Mouse (Mus musculus) cerebellum, adult 8-10 months (tissue): ENCODE results near the gene Cenpl.
A peak's percentile ranks its signal among the peaks of the same experiment; 100 is the strongest.
"Not testable (repeated sequence)": the region's sequence is repeated elsewhere in the genome, so short reads cannot be mapped to it uniquely, and the experiment has no call there.

Source experiments
- DNase-seq: peaks from one replicate; pipeline ENCODE4 v3.0.0; 2022

Cenpl gene

DNA sequence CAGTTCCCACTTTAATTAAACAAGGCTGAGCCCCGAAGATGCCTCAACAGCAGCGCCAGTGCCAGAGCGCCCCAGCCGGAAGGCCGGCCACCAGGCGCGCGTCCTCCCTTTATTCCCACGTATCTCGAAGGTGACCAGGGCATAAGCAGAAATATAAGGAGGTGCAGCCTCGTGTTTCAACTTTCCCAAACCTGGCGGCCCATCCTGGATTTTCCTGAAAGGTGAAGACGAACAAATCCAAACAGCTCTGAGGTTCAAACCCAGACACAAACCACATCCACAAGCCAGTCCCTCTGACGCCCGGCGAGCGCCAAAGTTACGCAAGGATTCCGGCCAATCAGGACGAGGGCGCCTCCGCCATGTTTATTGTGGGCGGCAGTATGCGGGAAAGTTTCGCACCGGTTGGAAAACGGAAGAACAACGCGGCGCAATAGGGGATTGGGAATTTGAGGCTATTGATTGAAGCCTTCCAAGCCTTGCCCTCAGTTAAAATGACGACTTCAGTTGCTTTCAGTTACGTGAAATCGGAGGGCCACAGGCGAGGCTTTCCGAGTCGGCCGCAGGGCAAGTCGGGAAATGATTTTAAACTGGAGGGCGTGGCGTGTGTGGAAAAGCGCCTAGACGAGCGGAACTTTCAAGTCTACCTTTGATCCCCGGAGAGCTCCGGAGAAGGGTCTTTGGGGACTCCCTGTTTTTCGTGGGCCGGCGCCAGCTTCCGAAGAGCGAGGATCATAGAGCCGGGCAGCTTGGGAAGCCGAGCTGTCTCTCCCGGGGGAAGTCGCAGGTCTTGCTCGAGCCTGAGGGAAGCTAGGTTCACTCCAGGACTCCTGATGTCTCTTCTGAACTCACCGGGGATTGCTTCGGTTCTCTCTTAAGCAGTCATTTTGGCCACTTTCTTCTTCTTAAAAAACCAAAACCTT is at the start of gene Cenpl, which contains the start of gene Dars2:
Cenpl (plus strand) TSS at position 362 of the 920 bp plus-strand sequence.
Dars2 (minus strand) TSS at position 307 of the 920 bp plus-strand sequence.
- peak; percentile 96 for DNase-seq

DNA sequence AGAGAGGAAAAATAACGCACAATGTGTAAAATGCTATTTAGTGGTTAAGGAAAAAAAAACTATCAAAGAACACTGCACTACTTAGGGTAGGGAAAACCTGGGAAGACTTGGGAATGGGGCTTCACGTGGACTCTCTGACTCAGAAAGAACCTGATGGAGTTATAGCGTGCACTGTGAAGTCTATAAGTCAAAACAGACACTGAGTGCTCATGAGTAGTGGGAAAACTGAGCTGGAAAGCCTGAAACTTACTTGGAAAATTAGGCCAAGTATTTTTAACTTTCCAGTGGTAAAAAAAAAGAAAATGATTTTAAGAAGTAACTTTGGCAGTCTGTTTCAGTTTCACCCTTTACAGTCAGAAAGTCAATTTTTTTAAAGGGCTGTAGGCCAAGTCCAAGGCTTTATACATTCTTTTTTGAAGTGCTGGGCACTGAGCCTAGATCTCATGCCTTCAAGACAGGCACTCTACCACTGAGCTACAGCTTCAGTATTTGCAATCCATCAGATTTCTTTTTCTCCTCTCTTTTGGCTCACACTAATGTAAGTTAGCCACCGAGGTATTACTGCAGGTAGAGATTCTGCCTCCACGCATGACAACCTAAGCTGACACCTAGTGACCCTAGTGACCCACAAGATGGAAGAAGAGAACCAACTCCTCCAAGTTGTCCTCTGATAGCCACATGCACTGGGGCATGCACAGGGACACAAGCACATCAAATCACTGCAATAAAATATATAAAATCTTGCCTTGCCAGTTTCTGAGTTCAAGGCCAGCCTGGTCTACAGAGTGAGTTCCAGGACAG is 44.9 kb upstream of the Cenpl start:
- no peak for DNase-seq

DNA sequence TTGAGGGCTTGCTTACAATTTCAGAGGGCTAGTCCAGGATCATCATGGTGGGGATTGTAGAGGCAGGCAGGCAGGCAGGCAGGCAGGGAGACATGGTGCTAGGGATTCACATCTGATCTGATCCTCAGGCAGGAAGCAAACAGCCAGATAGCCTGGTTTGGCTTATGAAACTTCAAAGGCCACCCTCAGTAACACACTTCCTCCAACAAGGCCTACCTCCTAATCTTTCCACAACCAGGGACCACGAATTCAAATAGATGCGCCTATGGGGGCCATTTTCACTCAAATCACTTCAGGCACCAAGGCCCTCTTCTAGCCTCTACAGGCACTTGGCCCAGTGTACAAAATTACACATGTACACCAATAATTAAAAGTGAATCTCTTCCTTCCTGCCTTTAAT is 43.3 kb upstream of the Cenpl start:
- no peak for DNase-seq

DNA sequence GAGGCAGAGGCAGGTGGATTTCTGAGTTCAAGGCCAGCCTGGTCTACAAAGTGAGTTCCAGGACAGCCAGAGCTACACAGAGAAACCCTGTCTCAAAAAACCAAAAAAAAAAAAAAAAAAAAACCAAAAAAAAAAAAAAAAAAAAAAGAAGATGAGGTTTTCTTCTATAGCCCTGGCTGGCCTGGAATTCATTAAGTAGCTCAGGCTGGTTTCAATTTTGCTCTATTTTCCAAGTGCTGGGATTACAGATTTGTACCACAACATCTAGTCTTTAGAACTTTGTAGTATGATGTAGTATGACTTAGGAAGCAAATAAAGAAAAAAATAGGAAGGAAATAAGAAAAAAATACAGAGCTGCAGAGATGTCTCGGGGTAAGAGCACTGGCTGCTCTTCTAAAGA is 42.1 kb upstream of the Cenpl start:
- not testable (repeated sequence) for DNase-seq

DNA sequence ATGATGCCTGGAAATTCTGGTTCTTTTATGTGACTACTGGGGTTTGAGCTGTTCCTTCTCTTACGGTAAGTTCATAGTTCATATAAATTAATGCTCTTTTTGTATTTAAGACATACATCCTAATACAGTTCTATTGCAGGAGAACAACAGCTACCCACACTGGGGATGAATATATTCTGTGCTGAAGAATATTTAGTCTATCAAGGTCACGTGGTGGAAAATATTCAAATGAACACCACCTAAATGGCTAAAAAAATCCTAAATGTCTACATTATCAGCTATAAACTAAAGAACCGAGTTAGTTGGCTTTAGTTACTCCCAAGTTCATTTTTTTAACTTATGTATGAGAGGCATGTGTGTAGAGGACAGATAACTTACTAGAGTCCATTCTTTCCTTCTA is 40.5 kb upstream of the Cenpl start:
- no peak for DNase-seq

DNA sequence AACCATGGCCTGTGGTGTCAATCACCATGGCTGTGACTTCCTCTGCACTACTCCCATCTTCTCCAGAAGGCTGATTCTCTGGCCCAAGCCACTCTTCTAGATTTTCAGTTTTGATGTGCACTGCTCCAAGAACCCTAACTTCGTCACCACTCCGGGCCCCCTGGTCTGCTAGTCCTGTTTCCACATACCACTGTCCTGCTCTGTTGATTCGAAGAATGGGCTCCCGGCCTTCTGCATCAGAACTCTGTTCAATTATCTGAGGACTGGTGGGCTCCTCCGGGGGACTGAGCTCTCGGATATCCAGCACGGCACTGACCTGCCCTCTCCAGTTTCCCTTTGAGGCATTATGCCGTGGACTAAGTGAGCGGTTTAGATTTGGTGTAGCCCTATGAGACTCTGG is 38.6 kb upstream of the Cenpl start:
- DNase-seq, result no peak

DNA sequence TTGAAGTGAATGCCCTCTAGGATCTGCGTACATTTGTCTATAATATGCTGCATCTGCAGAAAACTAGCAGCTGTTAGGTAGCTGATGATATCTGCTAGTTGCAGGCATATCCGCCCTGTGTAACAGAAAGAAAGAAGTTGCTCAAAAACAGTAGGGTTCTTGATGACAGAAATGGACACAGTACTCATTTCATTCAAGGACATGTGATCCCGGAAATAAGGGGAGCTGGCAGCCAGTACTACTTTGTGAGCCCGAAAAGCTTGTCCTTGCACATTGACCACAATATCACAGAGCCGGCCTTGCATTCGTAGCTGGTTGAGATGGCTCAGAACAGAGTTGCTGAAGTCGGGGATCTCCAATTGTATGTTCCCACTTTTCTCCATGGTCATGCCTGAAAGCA is 38.2 kb upstream of the Cenpl start:
- DNase-seq, result no peak

DNA sequence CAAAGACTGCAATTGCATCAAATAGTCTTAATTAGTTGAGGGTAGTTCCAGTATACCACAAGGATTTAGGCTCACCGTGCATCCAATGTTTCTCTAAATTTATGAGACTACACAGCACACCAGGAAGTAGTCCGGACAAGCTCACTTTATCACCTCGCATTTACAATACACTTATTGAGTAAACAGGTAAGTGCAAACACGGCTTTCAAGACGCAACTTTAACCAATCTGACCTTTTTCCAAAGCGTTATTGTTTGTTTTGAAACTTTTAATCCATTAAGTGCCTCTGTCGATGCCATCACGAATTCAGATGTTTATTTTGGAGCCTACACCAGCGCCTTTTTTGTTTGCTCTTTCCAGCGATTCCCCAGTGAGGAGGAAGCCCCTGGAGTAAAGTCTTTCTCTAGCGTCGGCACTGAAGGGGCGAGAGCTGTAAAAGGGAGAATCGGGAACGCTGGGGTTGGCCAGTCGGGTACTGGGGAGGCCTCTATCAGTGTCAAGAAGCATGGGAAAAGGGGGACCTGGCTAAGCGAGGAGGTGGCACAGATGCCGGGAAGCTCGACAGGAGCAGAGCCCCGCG is 36.6 kb upstream of the Cenpl start:
- DNase-seq, result no peak

DNA sequence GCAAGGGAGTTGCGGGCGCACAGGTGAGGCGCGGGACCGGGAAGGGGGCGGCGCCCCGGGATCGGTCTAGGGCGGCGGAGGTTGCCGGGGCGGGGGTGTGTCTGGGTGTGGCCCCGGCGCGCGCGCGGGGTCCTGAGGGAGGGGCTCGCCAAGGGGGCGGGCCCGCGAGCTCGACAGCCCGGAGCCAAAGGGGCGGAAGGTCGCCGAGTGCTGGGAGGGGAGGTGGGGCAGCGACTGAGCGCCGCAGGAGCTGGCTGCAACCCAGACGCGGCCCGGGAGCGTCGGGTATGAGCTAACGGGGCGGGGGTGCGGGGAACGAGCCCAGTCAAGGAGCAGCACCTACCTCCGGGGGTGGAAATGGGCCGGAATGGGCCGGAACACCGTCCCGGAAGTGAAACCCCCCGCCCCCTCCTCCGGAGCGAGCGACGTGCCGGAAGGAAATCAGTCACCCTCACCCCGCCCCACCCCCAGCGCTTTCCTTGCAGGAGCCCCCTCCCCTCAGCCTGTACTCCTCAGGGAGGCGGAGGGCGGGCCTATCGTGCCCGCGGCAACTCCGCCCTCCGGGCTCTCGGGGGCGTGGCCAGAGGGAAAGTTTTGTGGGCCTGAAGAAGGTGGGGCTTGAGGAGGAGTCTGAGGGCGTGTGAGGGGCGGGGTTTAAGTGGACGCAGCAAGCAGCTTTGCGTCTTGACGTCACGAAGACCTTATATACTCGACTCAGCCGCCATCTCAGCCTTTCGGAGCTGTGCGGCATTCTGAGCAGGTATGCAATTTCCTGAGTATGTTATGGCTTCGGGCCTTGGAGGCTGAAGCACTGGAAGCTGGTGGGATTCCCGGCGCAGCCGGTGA is 35.9 kb upstream of the Cenpl start, which contains the start of gene Zbtb37:
Zbtb37 (minus strand) TSS at position 415 of the 846 bp plus-strand sequence.
- DNase-seq, result peak; percentile 98

DNA sequence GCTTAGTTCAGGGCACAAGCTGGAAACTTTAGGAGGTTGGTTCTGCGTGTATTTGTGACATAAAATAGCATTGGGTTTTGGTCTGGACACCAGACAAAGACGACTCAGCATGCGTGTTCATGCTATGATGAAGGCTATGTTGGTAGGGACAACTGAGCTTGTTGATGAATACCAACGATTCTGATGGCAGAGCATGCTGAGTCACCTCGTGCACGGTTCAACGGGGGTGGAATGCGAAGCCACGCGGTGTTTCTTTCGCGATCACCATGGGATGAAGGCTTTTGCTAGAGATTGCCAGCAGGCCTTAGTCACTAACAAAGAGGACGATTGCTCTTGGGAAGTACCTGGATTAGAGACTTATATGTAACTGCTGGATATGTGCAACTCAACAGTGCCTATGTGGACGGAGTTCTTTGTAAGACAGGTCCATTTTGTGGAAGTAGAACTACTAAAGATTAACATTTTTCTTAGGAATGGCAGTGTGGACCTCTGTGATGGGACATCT is 35.2 kb upstream of the Cenpl start:
- DNase-seq, result no peak

DNA sequence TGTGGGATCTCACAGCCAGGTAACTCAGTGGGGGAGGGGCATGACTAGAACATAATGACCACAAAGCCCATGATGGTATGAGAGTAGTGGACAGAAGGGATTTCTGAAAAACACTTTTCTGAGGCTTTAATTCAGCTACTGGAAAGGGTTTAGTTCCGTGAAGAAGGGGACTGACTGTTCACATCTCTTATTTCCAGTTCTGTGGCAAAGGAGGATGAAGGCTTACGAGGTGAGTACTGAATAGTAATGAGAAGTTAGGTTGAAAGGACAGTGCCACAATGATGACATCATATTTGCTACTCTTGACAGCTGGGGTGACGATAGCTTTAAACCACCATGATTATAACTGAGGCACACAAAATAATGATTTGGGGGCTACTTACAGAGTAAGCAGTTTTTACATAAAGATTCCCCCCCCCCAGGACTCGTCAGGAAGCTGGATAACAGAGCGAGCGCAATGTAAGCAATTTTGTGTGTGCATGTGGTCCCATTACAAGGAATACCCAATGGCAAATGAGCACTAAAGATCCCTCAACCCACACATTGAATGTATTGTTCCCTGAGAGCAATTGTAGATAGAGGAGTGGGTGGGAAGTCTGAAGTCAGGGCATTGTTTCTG is 34.6 kb upstream of the Cenpl start:
- peak; percentile 42 for DNase-seq

DNA sequence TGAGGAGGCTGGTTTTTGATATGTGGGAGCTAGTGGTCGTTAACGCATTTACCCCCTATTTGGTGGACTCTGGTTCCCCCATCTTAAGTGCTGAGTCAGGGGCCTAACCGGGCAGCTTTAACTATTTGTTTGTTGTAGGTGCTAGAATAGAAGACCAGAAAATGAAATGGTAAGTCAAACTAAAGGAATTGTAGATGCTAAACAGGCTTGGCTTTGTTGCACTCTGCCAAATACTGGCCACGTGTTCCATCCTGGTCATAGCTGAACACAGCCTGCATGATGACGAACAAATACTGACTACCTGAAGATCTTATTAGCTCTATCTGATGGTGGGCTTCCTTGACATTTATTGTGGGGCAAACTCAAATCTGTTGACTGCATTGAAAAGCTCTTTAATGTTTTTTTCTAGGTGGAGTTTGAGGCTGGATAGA is 34.1 kb upstream of the Cenpl start:
- no peak for DNase-seq

DNA sequence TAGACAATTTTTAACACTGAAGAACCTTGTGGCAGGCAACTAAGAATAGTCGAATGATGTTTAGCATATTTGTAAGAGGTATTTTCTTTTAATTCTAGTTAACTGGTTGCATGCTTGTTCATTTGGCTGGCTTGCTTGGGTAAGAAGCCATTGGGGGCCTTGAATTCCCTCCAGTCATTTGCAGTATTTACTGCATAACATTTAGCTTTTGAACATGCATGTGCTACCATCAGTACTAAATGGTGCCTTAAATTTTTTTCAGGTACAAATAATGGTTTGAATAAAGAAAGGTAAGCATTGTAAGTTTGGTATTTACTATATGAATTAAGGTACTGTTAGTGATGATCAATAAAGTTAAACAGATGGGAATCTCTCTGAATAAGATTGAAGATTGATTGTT is 33.5 kb upstream of the Cenpl start:
- DNase-seq, result no peak

DNA sequence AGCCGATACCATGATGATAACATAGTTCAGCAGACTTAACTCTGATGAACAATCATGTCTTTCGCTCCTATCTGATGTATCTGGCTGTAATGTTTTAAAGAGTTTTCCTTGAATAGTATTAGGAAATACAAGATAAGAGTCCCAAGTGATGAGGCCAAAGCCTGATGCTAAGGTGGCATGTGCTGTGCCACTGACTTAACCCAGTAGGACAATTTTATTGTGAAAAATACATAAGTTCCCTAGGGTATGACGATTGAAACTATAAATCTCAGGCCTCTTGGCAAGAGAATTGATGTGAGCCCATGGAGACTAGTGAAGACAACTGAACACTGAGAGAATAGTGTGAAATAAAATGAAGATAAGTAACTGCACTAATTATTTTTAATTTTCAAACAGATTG is 32.9 kb upstream of the Cenpl start:
- no peak for DNase-seq

DNA sequence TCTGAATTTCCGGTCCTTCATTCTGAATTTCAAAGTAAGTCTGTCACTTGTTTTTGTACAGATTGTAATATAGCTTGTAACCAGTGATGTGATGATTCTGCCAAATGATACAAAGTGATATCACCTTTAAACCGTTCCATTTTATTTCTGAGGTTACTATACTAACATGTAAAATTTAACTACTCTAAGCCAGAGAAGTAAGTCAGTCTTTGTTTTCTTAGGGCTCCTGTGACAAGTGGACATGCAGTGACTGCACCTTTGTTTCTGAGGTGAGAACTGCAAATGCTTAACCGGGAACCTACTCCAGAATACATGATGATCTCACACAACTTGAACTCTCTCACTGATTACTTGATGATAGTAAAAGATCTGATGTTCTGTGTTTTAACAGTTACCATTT is 32.5 kb upstream of the Cenpl start:
- no peak for DNase-seq

DNA sequence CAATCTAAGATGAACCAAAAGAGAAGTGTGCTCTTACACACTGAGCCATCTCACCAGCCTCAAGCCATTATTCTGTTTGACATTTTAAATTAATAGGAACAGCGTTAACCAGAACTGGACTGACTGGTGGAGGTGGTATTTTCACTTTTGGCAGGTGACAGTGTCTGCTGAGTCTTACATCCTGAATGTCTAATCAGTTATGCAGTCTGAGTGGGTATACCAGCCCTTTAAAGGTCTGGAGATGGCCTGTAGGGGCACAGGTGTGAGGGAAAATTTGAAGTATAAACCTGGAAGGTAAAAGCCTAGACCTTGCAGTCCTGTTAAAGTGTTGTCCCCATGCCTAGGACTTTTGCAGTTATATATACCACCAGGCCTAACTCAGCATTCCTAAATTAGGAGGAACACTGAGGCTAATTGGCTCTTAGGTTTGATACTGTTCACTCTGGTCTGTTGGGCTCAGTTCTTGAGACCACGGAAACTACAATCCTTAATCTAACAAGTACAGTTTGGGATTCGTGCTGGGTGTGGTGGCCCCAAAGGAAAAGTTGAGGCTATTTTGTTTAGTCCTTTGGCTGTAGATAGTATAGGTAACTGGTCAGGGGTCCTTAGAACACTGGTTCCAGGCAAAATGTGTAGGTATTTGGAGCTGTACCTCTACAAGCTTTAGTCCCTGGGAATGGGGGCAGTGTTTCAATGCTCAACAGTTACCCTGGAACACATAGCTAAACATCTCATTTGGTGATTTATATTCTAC is 31.4 kb upstream of the Cenpl start:
- DNase-seq, result no peak

DNA sequence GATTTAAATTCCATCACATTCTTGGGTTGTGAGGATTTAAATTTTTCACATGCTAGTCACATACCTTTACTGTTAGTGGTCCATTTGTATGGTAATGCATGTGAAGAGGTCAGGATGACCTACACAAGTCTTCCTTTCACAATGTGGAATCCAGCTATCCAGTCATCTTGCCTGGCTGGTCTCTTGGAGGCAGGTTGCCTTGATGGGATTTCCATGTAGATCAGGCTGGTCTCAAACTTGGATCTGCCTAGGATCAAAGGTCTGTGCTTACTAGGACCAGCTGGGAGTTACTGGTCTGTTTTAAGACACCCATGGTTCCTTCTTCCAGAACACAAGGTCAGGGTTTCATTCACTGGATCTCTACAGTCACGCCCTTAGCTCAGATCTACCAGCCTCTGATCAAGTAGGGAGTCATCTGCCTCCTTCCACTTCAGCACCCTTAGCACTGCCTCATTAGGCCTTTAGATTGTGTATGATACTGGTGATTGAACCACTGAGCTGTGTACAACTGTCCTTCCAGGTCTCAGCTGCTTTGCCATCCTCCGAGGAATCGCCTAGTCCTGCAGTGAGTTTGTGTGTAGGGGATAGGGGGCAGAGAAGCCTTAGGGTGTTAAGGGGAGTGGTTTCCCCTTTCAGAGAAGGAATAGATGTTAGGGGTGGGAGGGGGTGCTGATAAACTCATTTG is 30.6 kb upstream of the Cenpl start:
- no peak for DNase-seq

DNA sequence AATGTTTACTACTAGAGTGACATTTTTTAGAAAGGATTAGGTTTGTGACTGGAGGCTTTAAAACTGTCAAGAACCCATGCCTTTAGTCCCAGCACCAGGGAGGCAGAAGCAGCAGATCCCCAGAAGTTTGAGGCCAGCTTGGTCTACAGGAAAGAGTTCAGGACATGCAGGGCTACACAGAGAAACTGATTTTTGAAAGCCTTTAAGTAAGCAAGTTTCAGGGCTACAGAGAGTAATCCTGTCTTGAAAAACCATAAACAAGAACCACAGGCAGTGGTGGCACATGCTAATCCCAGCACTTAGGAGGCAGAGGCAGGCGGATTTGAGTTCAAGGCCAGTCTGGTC is 30.1 kb upstream of the Cenpl start:
- DNase-seq, result no peak

DNA sequence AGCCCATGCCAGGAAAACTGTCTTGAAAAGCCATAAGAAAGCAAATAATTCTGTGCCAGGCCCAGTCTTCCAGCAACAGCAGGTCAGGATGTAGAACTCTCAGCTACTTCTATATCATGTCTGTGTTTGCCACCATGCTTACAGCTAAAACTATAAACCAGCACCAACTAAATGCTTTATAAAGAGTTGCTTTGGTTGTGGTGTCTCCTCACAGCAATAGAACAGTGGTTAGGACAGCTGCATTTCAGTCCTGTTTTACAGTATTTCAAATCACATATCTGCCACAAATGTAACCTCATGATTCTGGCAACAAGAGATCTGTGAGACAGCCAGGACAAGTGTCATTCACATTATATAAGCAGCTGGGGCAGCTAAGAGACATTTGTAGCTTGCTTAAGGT is 29.7 kb upstream of the Cenpl start:
- DNase-seq, result no peak

DNA sequence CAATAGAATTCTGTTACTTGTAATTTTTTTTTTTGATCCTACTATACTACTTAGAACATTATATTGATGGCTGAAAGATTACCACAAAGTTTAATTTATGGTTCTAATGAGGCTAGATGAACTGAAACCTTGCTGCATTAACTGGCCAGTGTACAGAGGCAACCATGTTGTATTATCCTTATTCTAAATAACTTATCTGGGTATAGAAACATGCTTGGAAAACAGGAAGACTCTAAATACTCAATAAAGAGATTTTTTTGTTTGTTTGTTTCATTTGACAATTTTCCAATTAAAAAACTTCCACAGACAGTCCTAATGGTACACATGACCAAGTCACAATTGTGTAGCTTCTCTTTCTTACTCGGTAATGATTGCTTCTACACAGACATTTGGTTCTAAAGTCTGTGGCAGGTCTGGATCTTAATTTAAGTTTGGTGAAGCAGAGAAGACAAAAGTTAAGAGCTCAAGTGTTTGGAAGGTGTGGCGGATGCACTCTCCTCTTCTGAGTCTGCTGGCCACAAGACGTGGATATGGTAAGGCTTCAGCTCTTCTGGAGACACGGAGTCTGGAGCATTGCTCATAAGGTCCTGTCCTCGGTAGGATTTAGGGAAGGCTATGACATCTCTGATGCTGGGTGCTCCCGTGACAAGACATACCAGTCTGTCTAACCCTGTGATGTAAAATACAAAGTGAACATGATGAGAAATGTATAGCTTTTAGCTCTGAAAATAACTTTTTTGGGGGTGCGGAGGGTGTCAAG is 29.1 kb upstream of the Cenpl start:
- DNase-seq, result no peak
